Mouse (Mus musculus) E14TG2a.4 (cell line): ENCODE measurements at regions not wholly inside any gene's neighbourhood (a gene's known extent, or its start where the extent isn't known, plus 50 kb on each side); places are given as distances from the start of the nearest gene placed in this dataset.

ENCODE experiments used
- H3K27me3 ChIP-seq: 2 replicates; pipeline ENCODE4 v1.6.1; 2014; ENCODE audit warnings: low read length, control low read depth; ENCODE audit not compliant: insufficient read depth
- H3K36me3 ChIP-seq: 2 replicates; pipeline ENCODE4 v1.6.1; 2014; ENCODE audit warnings: low read length, control low read depth; ENCODE audit not compliant: insufficient read depth
- H3K4me1 ChIP-seq: replicated peaks from 2 replicates; pipeline ENCODE4 v1.6.1; 2014; ENCODE audit warnings: low read depth, low read length, control low read depth
- H3K4me3 ChIP-seq: replicated peaks from 2 replicates; pipeline ENCODE4 v1.5.1; 2014; ENCODE audit warnings: mild to moderate bottlenecking, low read length
- H3K9me3 ChIP-seq: 2 replicates; pipeline ENCODE4 v1.6.1; 2014; ENCODE audit warnings: low read length, control low read depth
- CTCF ChIP-seq: conservative IDR thresholded peaks from 2 replicates; pipeline ENCODE4 v1.5.1; 2014; ENCODE audit warnings: low read length
- NANOG ChIP-seq: IDR thresholded peaks from 2 replicates; pipeline ENCODE4 v1.6.1; 2014; ENCODE audit warnings: borderline replicate concordance, low read length, mixed read lengths
- POU5F1 ChIP-seq: IDR thresholded peaks from 2 replicates; pipeline ENCODE4 v1.6.1; 2014; ENCODE audit warnings: low read length, borderline replicate concordance

GRCm38 (mm10) chr13:71365261-71365660 is 523.6 kb upstream of the Adamts16 start:
- H3K4me1 ChIP-seq, result no peaks in the 10 kb centered on the region
- no peak overlapping the region for H3K4me3 ChIP-seq
- no peaks in the 10 kb centered on the region for H3K27me3 ChIP-seq
- TF ChIP-seq NANOG (no peak), CTCF (no peak), POU5F1 (no peak)
- H3K9me3 ChIP-seq, result no peaks in the 10 kb centered on the region
- no peaks in the 10 kb centered on the region for H3K36me3 ChIP-seq

DNA sequence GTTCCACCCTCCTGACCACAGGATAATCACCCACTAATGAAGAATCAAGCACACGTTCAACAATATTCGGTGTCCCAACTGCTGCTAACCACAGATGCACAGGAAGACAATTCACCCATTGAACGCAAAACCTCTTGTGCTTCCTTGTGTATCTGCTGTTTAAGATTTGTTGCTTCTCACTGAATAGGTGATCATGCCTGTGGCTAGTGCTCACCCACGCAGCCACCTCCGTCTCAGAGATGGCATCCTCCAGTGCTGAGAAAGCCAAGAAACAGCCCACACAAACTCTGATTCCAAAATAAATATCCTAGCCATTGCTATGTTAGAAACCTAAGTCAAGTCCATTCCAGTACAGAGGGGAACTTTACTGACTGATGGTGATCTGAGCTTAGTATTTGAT is 520.7 kb upstream of the Adamts16 start:
- Histone ChIP-seq H3K4me3 (no peak overlapping the region), H3K4me1 (no peaks in the 10 kb centered on the region), H3K9me3 (no peaks in the 10 kb centered on the region), H3K27me3 (no peaks in the 10 kb centered on the region), H3K36me3 (no peaks in the 10 kb centered on the region)
- TF ChIP-seq POU5F1 (no peak), NANOG (no peak), CTCF (no peak)

- Histone ChIP-seq H3K27me3 (no peaks in the 10 kb centered on the region), H3K9me3 (no peaks in the 10 kb centered on the region), H3K4me1 (no peaks in the 10 kb centered on the region), H3K36me3 (no peaks in the 10 kb centered on the region), H3K4me3 (no peak overlapping the region)
- TF ChIP-seq POU5F1 (no peak), CTCF (no peak), NANOG (no peak)
These were observed 517.5 kb upstream of the Adamts16 start for GRCm38 (mm10) chr13:71359112-71359511.

GRCm38 (mm10) chr13:71350787-71351186 is 509.2 kb upstream of the Adamts16 start:
- Histone ChIP-seq H3K4me3 (no peak overlapping the region), H3K36me3 (no peaks in the 10 kb centered on the region), H3K9me3 (no peaks in the 10 kb centered on the region), H3K4me1 (no peaks in the 10 kb centered on the region), H3K27me3 (no peaks in the 10 kb centered on the region)
- TF ChIP-seq CTCF, result no peak
- no peak for TF ChIP-seq NANOG
- no peak for TF ChIP-seq POU5F1

DNA sequence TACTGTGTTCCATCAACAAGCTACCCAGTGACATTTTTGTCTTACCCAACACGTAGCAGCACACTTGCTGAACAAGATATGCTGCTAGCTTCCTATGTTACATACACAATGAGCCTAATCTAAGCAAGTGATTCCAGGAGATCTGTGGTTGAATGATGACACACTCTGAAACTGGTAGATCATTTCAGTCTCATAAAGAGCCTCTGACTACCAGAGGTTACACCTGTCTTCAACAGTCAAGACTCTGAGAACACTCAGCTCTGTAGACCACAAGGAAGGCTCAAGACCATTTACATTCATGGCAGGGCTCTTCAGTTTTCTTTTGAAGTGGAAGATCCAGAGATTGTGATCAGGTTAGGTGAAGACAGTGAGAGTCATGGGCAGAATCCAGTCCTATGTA is 501.3 kb upstream of the Adamts16 start:
- TF ChIP-seq CTCF (no peak), NANOG (no peak), POU5F1 (no peak)
- no peaks in the 10 kb centered on the region for H3K36me3 ChIP-seq
- no peaks in the 10 kb centered on the region for H3K9me3 ChIP-seq
- no peaks in the 10 kb centered on the region for H3K27me3 ChIP-seq
- H3K4me3 ChIP-seq, result no peak overlapping the region
- H3K4me1 ChIP-seq, result no peaks in the 10 kb centered on the region

- Histone ChIP-seq H3K27me3 (no peaks in the 10 kb centered on the region), H3K4me3 (no peak overlapping the region), H3K4me1 (no peaks in the 10 kb centered on the region), H3K9me3 (no peaks in the 10 kb centered on the region), H3K36me3 (no peaks in the 10 kb centered on the region)
- TF ChIP-seq NANOG, result no peak
- no peak for TF ChIP-seq CTCF
- TF ChIP-seq POU5F1, result no peak
These were observed 497.1 kb upstream of the Adamts16 start for GRCm38 (mm10) chr13:71338700-71339099.

DNA sequence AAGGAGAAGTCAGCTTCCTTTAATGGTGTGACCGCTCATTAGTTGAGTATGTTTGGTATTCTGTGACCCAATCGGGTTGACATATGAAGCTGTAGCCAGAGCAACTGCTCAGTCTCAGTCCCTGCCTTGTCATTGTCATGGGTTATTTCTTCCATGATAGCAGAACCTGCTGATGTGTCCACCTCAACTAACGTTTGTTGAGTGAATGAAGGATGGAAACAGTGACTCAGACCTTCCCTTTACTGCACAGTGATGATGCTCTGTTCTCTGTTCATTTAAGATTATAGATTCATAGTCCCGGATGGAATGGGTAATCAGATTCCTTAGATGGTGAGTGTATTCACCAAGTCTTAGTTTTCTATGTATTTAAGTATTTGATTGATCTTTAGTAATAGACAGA is 493.3 kb upstream of the Adamts16 start:
- Histone ChIP-seq H3K4me1 (no peaks in the 10 kb centered on the region), H3K36me3 (no peaks in the 10 kb centered on the region), H3K4me3 (no peak overlapping the region), H3K27me3 (0 out of 2 replicates have a peak, but pooled peaks cover 3% of the 10 kb centered on the region), H3K9me3 (no peaks in the 10 kb centered on the region)
- TF ChIP-seq POU5F1 (no peak), CTCF (no peak), NANOG (no peak)

- Histone ChIP-seq H3K9me3 (no peaks in the 10 kb centered on the region), H3K27me3 (0 out of 2 replicates have a peak, but pooled peaks cover 3% of the 10 kb centered on the region), H3K4me3 (no peak overlapping the region), H3K36me3 (no peaks in the 10 kb centered on the region), H3K4me1 (no peaks in the 10 kb centered on the region)
- no peak for TF ChIP-seq NANOG
These were observed 491.5 kb upstream of the Adamts16 start for GRCm38 (mm10) chr13:71333146-71333545.

GRCm38 (mm10) chr13:71330321-71330720 is 488.7 kb upstream of the Adamts16 start:
- Histone ChIP-seq H3K27me3 (0 out of 2 replicates have a peak, but pooled peaks cover 3% of the 10 kb centered on the region), H3K36me3 (no peaks in the 10 kb centered on the region), H3K9me3 (no peaks in the 10 kb centered on the region), H3K4me1 (no peaks in the 10 kb centered on the region), H3K4me3 (no peak overlapping the region)
- TF ChIP-seq POU5F1 (no peak), CTCF (no peak), NANOG (no peak)
